In the genomic region with DNA sequence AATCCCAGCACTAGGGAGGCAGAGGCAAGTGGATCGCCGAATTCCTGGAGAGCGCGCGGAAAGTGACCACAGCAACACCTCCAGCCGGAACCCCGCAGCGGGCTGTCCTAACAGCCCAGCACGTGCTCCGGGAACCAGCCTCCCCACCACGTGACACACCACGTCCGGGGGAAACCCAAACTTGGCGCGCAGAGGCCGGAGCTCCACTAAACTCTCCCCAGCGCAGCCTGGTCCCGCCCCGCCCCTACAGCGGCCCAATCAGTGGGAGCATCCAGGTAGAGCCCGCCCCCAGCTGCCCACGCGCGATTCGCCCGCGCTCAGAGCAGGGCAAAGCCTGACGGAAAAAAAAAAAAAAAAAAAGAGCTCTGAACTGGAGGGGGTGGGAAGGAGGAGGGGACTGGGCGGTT, we compare ENCODE assay signal across 8 mouse cellular contexts. TPM values are rescaled to one million over a fixed set of nuclear protein-coding genes. Genes with fewer than 3 reads are reported as not detected.
DNase-seq lines count a peak whose midpoint lies in the region; ATAC-seq and TF ChIP-seq lines count a peak whose summit lies in the region.

No protein-coding gene starts in this region.

- no peaks in the 10 kb centered on the region for H3K9me3 ChIP-seq in hindbrain, embryonic 13.5 days

- peak overlapping the region; percentile 81 for H3K4me2 ChIP-seq in hindbrain, embryonic 13.5 days

- no peak for DNase-seq in Patski (ENCODE audit: low read depth, low spot score)
- DNase-seq in cerebellum, postnatal 14 days = peak; percentile 91 to 94
- peak; percentile 79 to 82 for DNase-seq in frontal cortex, postnatal 14 days (ENCODE audit: low spot score in 2 of 2)
- peak; percentile 88 to 90 for DNase-seq in layer of hippocampus, postnatal 36 days
- peak; percentile 96 for DNase-seq in lung, postnatal 36 days
- peak; percentile 95 for DNase-seq in retina, postnatal 1 day
- peak; percentile 88 to 91 for DNase-seq in urinary bladder, adult 18-20 months (ENCODE audit: low spot score in 2 of 2)

- peak overlapping the region; percentile 30; the same call in 1 of the 2 replicates for H3K9ac ChIP-seq in hindbrain, embryonic 13.5 days

- H3K27me3 ChIP-seq in Patski = no peaks in the 10 kb centered on the region
- no peaks in the 10 kb centered on the region for H3K27me3 ChIP-seq in hindbrain, embryonic 13.5 days

- POLR2A ChIA-PET in Patski (lab: Charles Lee) = interaction anchor here (0.8 kb wide), 1 partner anchor 34 kb away, joined by 3 read pairs; the partner anchor contains the start of genes Smcr8 and Top3a

- under 1% methylated on average over 29 of the region's 29 CpGs for WGBS in hindbrain, embryonic 13.5 days

- in situ Hi-C loops in Patski (cut with MboI; ENCODE audit: low pct_unique_long_range_greater_than_20kb) = no loop called here

- H3K4me3 ChIP-seq in hindbrain, embryonic 13.5 days = peak overlapping the region; percentile 45

- no peak for TF ChIP-seq CTCF in Patski (IDR thresholded peaks at IDR 0.05)

- peak; percentile 90 for ATAC-seq in Patski
- ATAC-seq in hindbrain, embryonic 13.5 days (ENCODE audit: low FRiP score) = peak; percentile 98

- no peaks in the 10 kb centered on the region for H3K36me3 ChIP-seq in hindbrain, embryonic 13.5 days

- CTCF ChIA-PET in Patski (lab: Charles Lee) = interaction anchor here (0.8 to 1.3 kb wide), 4 partner anchors 10 to 35 kb away, joined by 3 to 4 read pairs (median 4); no protein-coding TSS in a partner anchor

- no peak overlapping the region for H3K27ac ChIP-seq in hindbrain, embryonic 13.5 days

- H3K4me1 ChIP-seq in hindbrain, embryonic 13.5 days (replicated peaks) = peaks cover 21% of the 10 kb centered on the region

RNA-seq across cellular contexts. Expression of gene Shmt1, which starts 0.5 kb away (rescaled TPM):
- polyA plus RNA-seq in Patski (2021) = 25.0 TPM
- polyA plus RNA-seq in hindbrain, embryonic 13.5 days (2015; fragmentation: Nextera tagmentation; extraction: Ambion mirVana) = 7.9 and 12.2 TPM in 2 replicates
- 1 to 10 TPM; 5.3 to 6.6 TPM for total RNA-seq in layer of hippocampus, postnatal 36 days (2021)

RNA-seq across cellular contexts. Expression of gene Dhrs7b, which starts 19.4 kb away (rescaled TPM):
- 30.8 TPM for polyA plus RNA-seq in Patski (2021)
- polyA plus RNA-seq in hindbrain, embryonic 13.5 days (2015; fragmentation: Nextera tagmentation; extraction: Ambion mirVana) = 30.7 and 33.3 TPM in 2 replicates
- total RNA-seq in layer of hippocampus, postnatal 36 days (2021) = 10 to 100 TPM; 27.0 to 28.5 TPM

RNA-seq across cellular contexts. Expression of gene Smcr8, which starts 33.7 kb away (rescaled TPM):
- 19.9 TPM for polyA plus RNA-seq in Patski (2021)
- 5.9 and 6.5 TPM in 2 replicates for polyA plus RNA-seq in hindbrain, embryonic 13.5 days (2015; fragmentation: Nextera tagmentation; extraction: Ambion mirVana)
- 10 to 100 TPM; 31.4 to 35.3 TPM for total RNA-seq in layer of hippocampus, postnatal 36 days (2021)

RNA-seq across cellular contexts. Expression of gene Top3a, which starts 33.9 kb away (rescaled TPM):
- polyA plus RNA-seq in Patski (2021) = 11.2 TPM
- 10.3 and 10.4 TPM in 2 replicates for polyA plus RNA-seq in hindbrain, embryonic 13.5 days (2015; fragmentation: Nextera tagmentation; extraction: Ambion mirVana)
- 1 to 10 TPM; 5.1 to 5.3 TPM for total RNA-seq in layer of hippocampus, postnatal 36 days (2021)
